Mouse (Mus musculus) heart, embryonic 16.5 days (tissue): ENCODE results near the gene Hbq1b. TPM values are rescaled to one million over a fixed set of nuclear protein-coding genes. Genes with fewer than 3 reads are reported as not detected.

Experiments used
- ATAC-seq: fragments of 200-750 bp; cut with Nextera tagmentation; replicated peaks from 2 replicates; pipeline ENCODE4 v1.8.0; 2017; ENCODE audit warnings: moderate number of reproducible peaks; ENCODE audit not compliant: insufficient read depth, low FRiP score; ENCODE audit errors: extremely low read depth
- H3K27ac ChIP-seq: fragments of 300-500 bp; sonication (generic); 2 replicates; pipeline ENCODE4 v1.5.1; 2014; ENCODE audit warnings: mild to moderate bottlenecking, low read length, control low read depth, moderate library complexity
- H3K27me3 ChIP-seq: fragments of 300-500 bp; sonication (generic); 2 replicates; pipeline ENCODE4 v1.6.1; 2014; ENCODE audit warnings: low read length, mixed read lengths; ENCODE audit not compliant: control insufficient read depth, insufficient read depth
- H3K36me3 ChIP-seq: fragments of 300-500 bp; sonication (generic); 2 replicates; pipeline ENCODE4 v1.6.1; 2014; ENCODE audit not compliant: control insufficient read depth, insufficient read depth
- H3K4me1 ChIP-seq: fragments of 300-500 bp; sonication (generic); 2 replicates; pipeline ENCODE4 v1.6.1; 2014; ENCODE audit warnings: low read length, mixed read lengths; ENCODE audit not compliant: control insufficient read depth, insufficient read depth
- H3K4me2 ChIP-seq: fragments of 300-500 bp; sonication (generic); 2 replicates; pipeline ENCODE4 v1.6.1; 2014; ENCODE audit warnings: low read depth, mild to moderate bottlenecking, control low read depth, low read length
- H3K4me3 ChIP-seq: fragments of 300-500 bp; sonication (generic); 2 replicates; pipeline ENCODE4 v1.5.1; 2014; ENCODE audit warnings: mild to moderate bottlenecking, control low read depth, low read length
- H3K9ac ChIP-seq: fragments of 300-500 bp; sonication (generic); 2 replicates; pipeline ENCODE4 v1.6.1; 2014; ENCODE audit warnings: low read length, control low read depth
- H3K9me3 ChIP-seq: fragments of 300-500 bp; sonication (generic); replicated peaks from 2 replicates; pipeline ENCODE4 v1.6.1; 2016; ENCODE audit warnings: low read length; ENCODE audit not compliant: control insufficient read depth
- WGBS: fragments of 180-500 bp; shearing (Covaris S2); extraction: QIAGEN DNeasy Blood & Tissue Kit; methylation state at CpG from one replicate; pipeline ENCODE4 v1.1.7; 2014; 5-methylcytosine and 5-hydroxymethylcytosine counted together
- polyA plus RNA-seq: library from polyadenylated mRNA; unstranded; fragments of >200 nt; fragmentation: Nextera tagmentation; extraction: Ambion mirVana; gene quantifications from 2 replicates; pipeline ENCODE4 v1.2.1, GENCODE M21; 2015

Gene Hbq1b
- polyA plus RNA-seq, 1 experiment from 2014 or later: 1.7 TPM

- 92% methylated on average over 6 of the region's 6 CpGs for whole genome bisulfite sequencing
- no peak overlapping the region for H3K9ac ChIP-seq
- H3K27ac ChIP-seq: no peak overlapping the region
Measured at GRCm38 (mm10) chr11:32266194-32266593, 20.6 kb upstream of the Hbq1b start.

DNA sequence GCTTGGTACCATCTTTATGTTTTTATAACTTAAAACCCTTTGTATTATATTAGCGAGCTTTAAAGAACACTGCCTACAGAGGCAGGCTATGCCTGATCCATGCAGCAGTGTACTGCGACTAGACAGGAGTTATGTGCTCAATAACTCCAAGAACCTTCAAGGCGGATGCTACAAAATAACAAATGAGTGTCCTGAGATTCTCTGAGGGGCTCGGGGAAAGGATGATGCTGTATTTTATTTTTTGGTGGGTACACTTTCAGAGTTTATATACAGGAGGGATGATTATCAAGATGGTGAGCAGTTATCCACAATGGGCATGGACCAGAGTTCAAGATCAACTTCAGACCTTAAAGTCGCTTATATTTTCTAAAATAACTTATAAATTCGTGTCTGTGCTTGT, 20.0 kb upstream of the Hbq1b start:
- WGBS: 24% methylated on average over 6 of the region's 6 CpGs
- Histone ChIP-seq H3K27me3 (no peaks in the 10 kb centered on the region), H3K4me2 (peak overlapping the region; percentile 61), H3K4me1 (peaks cover 5% of the 10 kb centered on the region), H3K9ac (peak overlapping the region; percentile 95), H3K36me3 (0 out of 2 replicates have a peak, but pooled peaks cover 2% of the 10 kb centered on the region), H3K27ac (no peak overlapping the region; the same call in 1 of the 2 replicates), H3K9me3 (no peaks in the 10 kb centered on the region), H3K4me3 (peak overlapping the region; percentile 88)
- no peak for ATAC-seq

More at GRCm38 (mm10) chr11:32266194-32266593, 20.6 kb upstream of the Hbq1b start:
- H3K4me3 ChIP-seq: no peak overlapping the region
- no peaks in the 10 kb centered on the region for H3K27me3 ChIP-seq
- H3K4me2 ChIP-seq: no peak overlapping the region
- 0 out of 2 replicates have a peak, but pooled peaks cover 2% of the 10 kb centered on the region for H3K36me3 ChIP-seq
- peaks cover 5% of the 10 kb centered on the region for H3K4me1 ChIP-seq
- ATAC-seq: no peak
- H3K9me3 ChIP-seq: no peaks in the 10 kb centered on the region

- H3K36me3 ChIP-seq: no peaks in the 10 kb centered on the region
- WGBS: under 1% methylated on average over 54 of the region's 54 CpGs
- peak within 1 kb of the TSS; percentile 87 for H3K27ac ChIP-seq
- peak within 1 kb of the TSS; percentile 95 for H3K9ac ChIP-seq
- ATAC-seq: peak; percentile 99
- no peaks in the 10 kb centered on the region for H3K9me3 ChIP-seq
- H3K4me3 ChIP-seq: peak within 1 kb of the TSS; percentile 88
- peak within 1 kb of the TSS; percentile 61 for H3K4me2 ChIP-seq
- H3K4me1 ChIP-seq: peaks cover 5% of the 10 kb centered on the region
- H3K27me3 ChIP-seq: no peaks in the 10 kb centered on the region
Measured at GRCm38 (mm10) chr11:32267188-32267884, 19.4 kb upstream of the Hbq1b start, which contains the start of gene Nprl3. Gene Nprl3 (minus strand): TSS chr11:32267707.

DNA sequence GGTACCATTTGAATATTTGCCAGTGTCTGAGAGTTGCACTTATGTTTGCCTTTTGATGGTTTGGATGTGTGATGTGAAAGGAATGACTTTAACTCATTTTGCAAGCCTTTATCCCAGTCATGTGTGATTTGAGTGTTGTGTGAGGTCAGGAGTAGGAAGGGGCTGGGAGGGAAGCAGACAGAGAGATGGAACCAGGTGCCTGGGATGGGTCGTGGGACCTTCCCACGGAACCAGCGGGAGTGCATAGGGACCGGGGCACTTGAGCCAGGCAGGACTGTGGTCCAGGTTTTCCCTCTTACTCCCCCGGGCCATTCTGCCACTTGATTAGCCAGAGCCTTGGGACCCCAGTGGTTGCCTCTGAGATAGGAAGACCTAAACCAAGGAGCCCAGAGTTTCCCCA, 18.8 kb upstream of the Hbq1b start:
- WGBS: 26% methylated on average over 5 of the region's 5 CpGs
- Histone ChIP-seq H3K4me2 (peak overlapping the region; percentile 61), H3K27ac (peak overlapping the region; percentile 87), H3K27me3 (no peaks in the 10 kb centered on the region), H3K9me3 (no peaks in the 10 kb centered on the region), H3K36me3 (no peaks in the 10 kb centered on the region), H3K4me1 (peaks cover 5% of the 10 kb centered on the region), H3K4me3 (peak overlapping the region; percentile 88), H3K9ac (peak overlapping the region; percentile 95)
- no peak for ATAC-seq

GRCm38 (mm10) chr11:32268952-32269351, 17.8 kb upstream of the Hbq1b start:
- Histone ChIP-seq H3K4me2 (no peak overlapping the region), H3K27ac (no peak overlapping the region), H3K9ac (no peak overlapping the region), H3K4me1 (peaks cover 5% of the 10 kb centered on the region), H3K9me3 (no peaks in the 10 kb centered on the region), H3K4me3 (no peak overlapping the region), H3K36me3 (no peaks in the 10 kb centered on the region), H3K27me3 (no peaks in the 10 kb centered on the region)
- 69% methylated on average over 5 of the region's 5 CpGs for WGBS
- no peak for ATAC-seq

- H3K27ac ChIP-seq: no peak overlapping the region
- no peaks in the 10 kb centered on the region for H3K36me3 ChIP-seq
- no peak for ATAC-seq
- no peak overlapping the region for H3K4me2 ChIP-seq
- H3K27me3 ChIP-seq: no peaks in the 10 kb centered on the region; the same call in 1 of the 2 replicates
- WGBS: 45% methylated on average over 4 of the region's 4 CpGs
- H3K4me3 ChIP-seq: no peak overlapping the region
- H3K9ac ChIP-seq: no peak overlapping the region
- H3K9me3 ChIP-seq: no peaks in the 10 kb centered on the region
- peaks cover 5% of the 10 kb centered on the region for H3K4me1 ChIP-seq
Measured at GRCm38 (mm10) chr11:32271178-32271577, 15.6 kb upstream of the Hbq1b start.

DNA sequence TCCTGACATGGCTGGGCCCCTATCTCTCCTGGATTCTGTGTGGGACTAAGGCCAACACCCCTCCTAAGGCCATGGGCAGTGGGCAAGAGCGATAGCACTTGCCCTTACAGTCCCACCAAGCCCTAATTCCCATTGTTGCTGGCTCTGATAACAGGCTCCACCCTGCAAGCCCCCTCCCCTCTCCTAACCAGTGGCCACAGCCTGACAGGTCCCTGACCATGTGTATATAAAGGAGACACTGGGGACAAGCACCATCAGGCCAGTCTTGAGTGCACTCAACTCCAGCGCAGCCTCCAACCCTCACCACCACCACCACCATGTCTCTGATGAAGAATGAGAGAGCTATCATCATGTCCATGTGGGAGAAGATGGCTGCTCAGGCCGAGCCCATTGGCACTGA, 10.4 kb upstream of the Hbq1b start, which contains the start of gene Hba-x:
Hba-x (plus strand) TSS at position 54 of the 400 bp plus-strand sequence.
- H3K9ac ChIP-seq: no peak within 1 kb of the TSS

DNA sequence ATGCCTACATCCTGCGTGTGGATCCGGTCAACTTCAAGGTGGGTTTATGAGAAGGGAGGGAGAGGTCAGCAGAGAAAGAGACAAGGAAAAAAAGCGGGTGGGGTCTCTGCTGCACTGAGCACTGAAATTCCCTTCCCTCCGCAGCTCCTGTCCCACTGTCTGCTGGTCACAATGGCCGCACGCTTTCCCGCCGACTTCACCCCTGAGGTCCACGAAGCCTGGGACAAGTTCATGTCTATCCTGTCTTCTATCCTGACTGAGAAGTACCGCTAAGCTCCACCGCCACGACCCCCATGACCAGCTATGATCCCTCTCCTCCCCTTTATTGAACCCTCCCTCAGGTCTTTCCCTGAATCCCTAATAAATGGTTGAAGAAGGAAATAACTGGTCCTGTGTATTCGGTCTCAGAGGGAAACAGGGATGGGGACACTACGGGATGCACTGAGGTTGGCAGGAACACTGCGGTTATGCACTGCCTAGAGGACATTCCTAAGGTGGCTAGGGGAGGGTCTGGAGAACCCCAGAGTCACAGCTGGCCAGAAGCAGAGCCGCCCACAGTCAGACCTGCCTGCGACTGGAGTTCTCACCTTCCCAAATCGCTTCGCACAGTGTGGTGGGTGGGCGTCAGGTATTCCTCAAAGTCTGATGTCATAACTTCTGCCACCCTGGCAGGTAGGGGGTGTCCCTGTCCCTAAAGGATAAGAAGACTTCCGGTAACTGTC, 8.9 kb upstream of the Hbq1b start:
- Histone ChIP-seq H3K36me3 (no peaks in the 10 kb centered on the region), H3K27ac (no peak overlapping the region), H3K4me3 (no peak overlapping the region), H3K4me1 (no peaks in the 10 kb centered on the region), H3K4me2 (no peak overlapping the region), H3K9me3 (no peaks in the 10 kb centered on the region), H3K27me3 (peaks cover 32% of the 10 kb centered on the region), H3K9ac (no peak overlapping the region)
- 61% methylated on average over 21 of the region's 21 CpGs for WGBS
- ATAC-seq: no peak

More for the DNA sequence above, 10.4 kb upstream of the Hbq1b start, which contains the start of gene Hba-x:
- ATAC-seq: no peak
- no peaks in the 10 kb centered on the region for H3K36me3 ChIP-seq
- H3K27me3 ChIP-seq: peaks cover 32% of the 10 kb centered on the region
- no peak within 1 kb of the TSS for H3K4me3 ChIP-seq
- H3K27ac ChIP-seq: no peak within 1 kb of the TSS
- no peaks in the 10 kb centered on the region for H3K4me1 ChIP-seq
- H3K9me3 ChIP-seq: no peaks in the 10 kb centered on the region
- 50% methylated on average over 3 of the region's 3 CpGs for WGBS
- no peak within 1 kb of the TSS for H3K4me2 ChIP-seq

DNA sequence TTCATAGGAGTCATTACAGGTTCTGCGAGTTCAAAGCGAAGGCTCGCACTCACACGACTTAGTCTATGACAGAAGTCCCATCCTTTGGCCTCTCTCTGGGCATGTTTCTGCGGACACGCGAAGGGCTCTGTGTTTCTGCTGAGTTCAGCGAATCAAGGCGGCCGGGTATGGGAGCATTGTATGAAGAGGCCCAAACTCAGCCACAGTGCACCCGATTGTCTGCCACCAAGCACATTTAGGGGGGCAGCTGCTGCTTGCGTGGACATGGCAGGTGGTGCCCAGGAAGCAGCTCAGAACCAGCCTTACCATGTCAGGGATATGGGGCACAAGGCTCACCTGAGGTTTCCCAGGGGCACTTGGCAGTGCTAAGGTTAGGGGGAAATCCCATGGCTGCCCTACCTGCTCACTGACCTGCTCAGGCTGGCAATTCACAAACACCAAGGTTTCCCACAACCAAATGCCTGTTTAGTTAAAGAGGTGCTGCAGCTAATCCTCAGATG, 8.3 kb upstream of the Hbq1b start:
- ATAC-seq: no peak
- Histone ChIP-seq H3K4me2 (no peak overlapping the region), H3K4me1 (no peaks in the 10 kb centered on the region), H3K9ac (no peak overlapping the region), H3K36me3 (no peaks in the 10 kb centered on the region), H3K9me3 (no peaks in the 10 kb centered on the region), H3K27me3 (peaks cover 32% of the 10 kb centered on the region), H3K27ac (no peak overlapping the region), H3K4me3 (no peak overlapping the region)
- WGBS: 68% methylated on average over 12 of the region's 12 CpGs
